Mouse (Mus musculus): ENCODE results near the gene Shoc2. TPM values are rescaled to one million over a fixed set of nuclear protein-coding genes. Genes with fewer than 3 reads are reported as not detected.
A peak's percentile ranks its signal among the peaks of the same experiment; 100 is the strongest.
"Not testable (repeated sequence)": the region's sequence is repeated elsewhere in the genome, so short reads cannot be mapped to it uniquely, and the experiment has no call there.

Gene Shoc2
- 67.1 and 67.3 TPM in 2 replicates for total RNA-seq (2015)
- 67.6 and 70.3 TPM in 2 replicates for total RNA-seq (2017)

- ATAC-seq (ENCODE audit: poor library complexity, severe bottlenecking) = peak; percentile 78
These were observed at the start of gene Shoc2, which contains the start of gene Bbip1 for GRCm38 (mm10) chr19:53943802-53944785. Gene Shoc2, plus strand, starts transcription at chr19:53944306. Gene Bbip1, minus strand, starts transcription at chr19:53944627.

GRCm38 (mm10) chr19:53894538-53895121 is 49.5 kb upstream of the Shoc2 start:
- ATAC-seq (ENCODE audit: poor library complexity, severe bottlenecking) = peak; percentile 14; the same call in 1 of the 2 replicates

- ATAC-seq (ENCODE audit: poor library complexity, severe bottlenecking) = no peak
These were observed 46.1 kb upstream of the Shoc2 start for GRCm38 (mm10) chr19:53898046-53898445.

GRCm38 (mm10) chr19:53898498-53898897 is 45.6 kb upstream of the Shoc2 start:
- no peak for ATAC-seq (ENCODE audit: poor library complexity, severe bottlenecking)

- no peak for ATAC-seq (ENCODE audit: poor library complexity, severe bottlenecking)
These were observed 44.9 kb upstream of the Shoc2 start for GRCm38 (mm10) chr19:53898970-53899900.

- ATAC-seq (ENCODE audit: poor library complexity, severe bottlenecking) = 0 out of 2 replicates have a peak, but pooled peaks have one; percentile 16
These were observed 44.0 kb upstream of the Shoc2 start for GRCm38 (mm10) chr19:53899941-53900610.

GRCm38 (mm10) chr19:53901931-53902738 is 42.0 kb upstream of the Shoc2 start:
- ATAC-seq (ENCODE audit: poor library complexity, severe bottlenecking) = 0 out of 2 replicates have a peak, but pooled peaks have one; percentile 2

- peak; percentile 86 for ATAC-seq (ENCODE audit: poor library complexity, severe bottlenecking)
These were observed 41.2 kb upstream of the Shoc2 start for GRCm38 (mm10) chr19:53902739-53903487.

- peak; percentile 9 for ATAC-seq (ENCODE audit: poor library complexity, severe bottlenecking)
These were observed 40.4 kb upstream of the Shoc2 start for GRCm38 (mm10) chr19:53903507-53904321.

- ATAC-seq (ENCODE audit: poor library complexity, severe bottlenecking) = no peak
These were observed 39.1 kb upstream of the Shoc2 start for GRCm38 (mm10) chr19:53904833-53905480.

- peak; percentile 12 for ATAC-seq (ENCODE audit: poor library complexity, severe bottlenecking)
These were observed 37.9 kb upstream of the Shoc2 start for GRCm38 (mm10) chr19:53906033-53906702.

- not testable (repeated sequence) for ATAC-seq (ENCODE audit: poor library complexity, severe bottlenecking)
These were observed 37.4 kb upstream of the Shoc2 start for GRCm38 (mm10) chr19:53906703-53907070.

- ATAC-seq (ENCODE audit: poor library complexity, severe bottlenecking) = no peak
These were observed 29.2 kb upstream of the Shoc2 start for GRCm38 (mm10) chr19:53914950-53915349.

- ATAC-seq (ENCODE audit: poor library complexity, severe bottlenecking) = no peak
These were observed 24.6 kb upstream of the Shoc2 start for GRCm38 (mm10) chr19:53919541-53919940.

GRCm38 (mm10) chr19:53921996-53922395 is 22.1 kb upstream of the Shoc2 start:
- not testable (repeated sequence) for ATAC-seq (ENCODE audit: poor library complexity, severe bottlenecking)

- peak; percentile 84 for ATAC-seq (ENCODE audit: poor library complexity, severe bottlenecking)
These were observed 18.8 kb upstream of the Shoc2 start for GRCm38 (mm10) chr19:53925338-53925751.

All from megakaryocyte, adult 5-6 weeks (primary cell).